Mouse (Mus musculus) left cerebral cortex, postnatal 36 days (tissue): ENCODE results near the gene Fam169b. TPM values are rescaled to one million over a fixed set of nuclear protein-coding genes. Genes with fewer than 3 reads are reported as not detected.

Experiments used
- DNase-seq, 2 experiments: peaks; one replicate each; pipeline ENCODE4 v3.0.0; 2021 to 2022; ENCODE audit warnings: low spot score in 2 of 2, mixed read lengths in 1 of 2
- intact Hi-C: fragments of 180-260 bp; cut with DNase I; formaldehyde crosslinking; loops from one replicate; pipeline ENCODE4 v1.15.1; 2025
- total RNA-seq, 2 experiments: library from RNA; stranded (reverse); gene quantifications; 2 replicates each; pipeline ENCODE4 v1.2.3; 2021

Gene Fam169b
- total RNA-seq = 1 to 10 TPM in 1 of 2 experiments, under 1 TPM in 1; 0.82 to 1.0 TPM

- intact Hi-C loops = no loop called here
- no peak for DNase-seq
Measured at GRCm38 (mm10) chr7:68273515-68273914, at the start of gene Fam169b. Gene Fam169b (plus strand): TSS chr7:68273839.

- intact Hi-C loops = no loop called here
- DNase-seq = no peak
Measured at GRCm38 (mm10) chr7:68224006-68224405, 49.6 kb upstream of the Fam169b start.

- intact Hi-C loops = no loop called here
- DNase-seq = peak in 1 of 2 experiments; percentile 65
Measured at GRCm38 (mm10) chr7:68225427-68226054, 48.1 kb upstream of the Fam169b start.

- intact Hi-C loops = no loop called here
- no peak for DNase-seq
Measured at GRCm38 (mm10) chr7:68227021-68227420, 46.6 kb upstream of the Fam169b start.

GRCm38 (mm10) chr7:68227621-68228020 lies 46.0 kb upstream of the Fam169b start:
- intact Hi-C loops = no loop called here
- no peak for DNase-seq

GRCm38 (mm10) chr7:68228491-68228890 lies 45.1 kb upstream of the Fam169b start:
- no peak for DNase-seq
- intact Hi-C loops = no loop called here

- DNase-seq = no peak
- intact Hi-C loops = no loop called here
Measured at GRCm38 (mm10) chr7:68230831-68231230, 42.8 kb upstream of the Fam169b start.

GRCm38 (mm10) chr7:68232521-68232920 lies 41.1 kb upstream of the Fam169b start:
- no peak for DNase-seq
- intact Hi-C loops = no loop called here

- intact Hi-C loops = no loop called here
- no peak for DNase-seq
Measured at GRCm38 (mm10) chr7:68233619-68234223, 39.9 kb upstream of the Fam169b start.

- intact Hi-C loops = no loop called here
- no peak for DNase-seq
Measured at GRCm38 (mm10) chr7:68236817-68237216, 36.8 kb upstream of the Fam169b start.

GRCm38 (mm10) chr7:68239220-68239827 lies 34.3 kb upstream of the Fam169b start:
- intact Hi-C loops = no loop called here
- no peak for DNase-seq

- no peak for DNase-seq
- intact Hi-C loops = no loop called here
Measured at GRCm38 (mm10) chr7:68241205-68241604, 32.4 kb upstream of the Fam169b start.

GRCm38 (mm10) chr7:68245681-68246080 lies 28.0 kb upstream of the Fam169b start:
- DNase-seq = no peak
- intact Hi-C loops = no loop called here

- DNase-seq = no peak
- intact Hi-C loops = no loop called here
Measured at GRCm38 (mm10) chr7:68246249-68246648, 27.4 kb upstream of the Fam169b start.

- intact Hi-C loops = no loop called here
Measured at GRCm38 (mm10) chr7:68250411-68250810, 23.2 kb upstream of the Fam169b start.

GRCm38 (mm10) chr7:68250902-68251301 lies 22.7 kb upstream of the Fam169b start:
- intact Hi-C loops = no loop called here
- no peak for DNase-seq

More at GRCm38 (mm10) chr7:68250411-68250810, 23.2 kb upstream of the Fam169b start:
- no peak for DNase-seq

GRCm38 (mm10) chr7:68257767-68258166 lies 15.9 kb upstream of the Fam169b start:
- intact Hi-C loops = no loop called here
- no peak for DNase-seq

GRCm38 (mm10) chr7:68258326-68259150 lies 15.1 kb upstream of the Fam169b start:
- intact Hi-C loops = no loop called here
- no peak for DNase-seq

GRCm38 (mm10) chr7:68259523-68260081 lies 14.0 kb upstream of the Fam169b start:
- no peak for DNase-seq
- intact Hi-C loops = no loop called here

- intact Hi-C loops = no loop called here
- DNase-seq = no peak
Measured at GRCm38 (mm10) chr7:68262612-68263200, 10.9 kb upstream of the Fam169b start.
